Mouse (Mus musculus): Measurements from ENCODE around the gene Cxcl5. TPM values are rescaled to one million over a fixed set of nuclear protein-coding genes. Genes with fewer than 3 reads are reported as not detected.

Gene Cxcl5
- polyA plus RNA-seq, 1 experiment from 2014 or later: not detected

DNA sequence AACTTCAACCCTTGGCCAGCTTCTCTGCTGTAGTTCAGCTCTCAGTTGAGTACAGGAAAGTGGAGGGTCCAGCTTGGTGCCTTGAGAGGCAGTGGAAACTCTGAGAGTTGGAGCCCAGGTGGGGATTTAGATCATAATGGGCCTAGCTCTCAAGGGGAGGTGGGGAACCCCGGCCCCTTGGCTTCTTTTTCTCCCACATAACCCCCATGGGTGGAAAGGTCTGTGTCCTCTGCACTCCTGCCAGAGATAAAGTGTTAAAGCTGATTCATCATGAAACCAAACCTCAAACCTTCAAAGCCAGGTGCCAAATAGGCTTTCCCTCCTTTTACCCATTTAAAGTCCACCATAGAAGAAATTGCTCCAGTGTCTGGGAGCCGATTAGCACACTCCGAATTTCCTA, 2.7 kb downstream of the Cxcl5 start:
- H3K27me3 ChIP-seq: peaks cover 19% of the 10 kb centered on the region
- 89% methylated on average over 3 of the region's 3 CpGs for WGBS
- H3K4me3 ChIP-seq (replicated peaks): no peak overlapping the region
- H3K4me1 ChIP-seq (replicated peaks): peaks cover 25% of the 10 kb centered on the region
- H3K4me2 ChIP-seq: no peak overlapping the region
- no peak for ATAC-seq (ENCODE audit: insufficient number of reproducible peaks, insufficient read depth, low FRiP score, low TSS enrichment, low read depth)
- no peak overlapping the region for H3K27ac ChIP-seq
- no peaks in the 10 kb centered on the region for H3K9me3 ChIP-seq
- H3K9ac ChIP-seq (replicated peaks): no peak overlapping the region
- H3K36me3 ChIP-seq: no peaks in the 10 kb centered on the region

DNA sequence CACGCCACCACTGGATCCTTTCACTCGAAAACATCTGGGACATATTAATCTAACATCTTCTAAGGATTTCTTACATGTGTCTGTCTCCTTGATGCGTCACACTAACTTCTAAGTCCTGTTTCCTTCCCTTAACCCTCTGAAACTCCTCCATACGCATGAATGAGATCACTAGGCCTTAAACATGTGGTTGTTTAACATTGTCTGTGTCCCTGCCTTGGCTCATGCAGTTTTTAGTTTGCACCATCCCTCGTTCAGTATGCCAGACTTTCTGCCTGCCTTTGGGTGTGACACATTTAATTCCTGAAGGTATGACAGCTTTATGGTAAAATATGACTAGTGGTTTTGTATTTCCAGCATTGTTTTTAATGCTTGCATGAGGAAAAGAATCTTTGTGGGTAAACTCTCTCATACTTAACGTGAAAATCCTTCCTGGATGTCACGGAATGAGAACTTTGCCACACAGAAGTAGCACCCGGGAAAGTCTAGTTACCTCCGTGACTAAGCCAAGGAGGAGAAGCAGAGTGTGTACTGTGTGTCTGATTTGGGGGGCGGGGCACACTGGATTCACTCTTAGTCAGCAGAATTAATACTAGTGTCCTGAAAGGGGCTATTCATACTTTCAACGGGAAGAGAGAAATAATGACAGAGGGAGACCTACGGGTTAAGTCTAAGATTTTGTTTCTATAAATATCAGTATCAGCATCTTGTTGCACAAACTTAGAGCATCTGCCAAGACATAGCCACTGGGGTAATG, 4.9 kb downstream of the Cxcl5 start:
- WGBS: 65% methylated on average over 12 of the region's 12 CpGs

DNA sequence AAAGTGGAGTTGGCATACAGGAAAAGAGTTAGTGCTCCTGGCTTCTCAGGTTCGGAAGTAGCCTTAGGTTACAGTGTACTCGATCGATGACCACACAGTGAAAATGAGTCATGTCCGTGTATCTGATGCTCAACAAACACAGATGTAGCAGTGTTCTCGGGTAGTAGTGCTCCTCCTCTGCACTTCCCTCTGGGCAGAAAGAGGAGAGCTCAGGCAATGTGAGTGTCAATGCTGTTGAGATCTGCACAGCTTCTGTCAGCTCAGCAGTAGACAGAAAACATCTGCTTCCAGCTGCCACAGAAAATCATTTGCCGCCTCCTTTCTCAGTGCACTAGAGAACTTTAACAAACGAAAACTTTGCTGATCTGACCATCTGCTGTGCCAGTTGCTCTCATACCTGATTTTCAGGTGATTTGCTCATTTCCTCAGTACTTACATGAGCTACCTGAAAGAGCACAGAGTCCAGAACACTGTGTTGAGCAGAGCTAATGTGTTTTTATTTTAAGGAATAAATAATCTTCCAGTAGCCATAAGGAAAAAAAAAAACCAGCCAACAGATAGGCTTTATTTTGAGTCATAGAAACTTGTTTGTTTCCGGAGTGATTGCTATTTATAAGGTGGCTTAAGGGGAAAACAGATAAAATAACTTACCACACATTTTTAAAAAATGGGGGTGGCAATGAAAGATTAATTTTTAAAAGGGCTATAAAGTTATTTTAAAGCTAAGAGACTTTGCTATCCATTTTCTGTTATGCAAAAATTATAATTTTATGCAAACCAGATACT, 6.9 kb downstream of the Cxcl5 start:
- no peaks in the 10 kb centered on the region for H3K9me3 ChIP-seq
- no peak overlapping the region for H3K4me2 ChIP-seq
- no peak overlapping the region for H3K27ac ChIP-seq
- no peak overlapping the region for H3K9ac ChIP-seq (replicated peaks)
- no peaks in the 10 kb centered on the region for H3K4me1 ChIP-seq (replicated peaks)
- no peak for ATAC-seq (ENCODE audit: insufficient number of reproducible peaks, insufficient read depth, low FRiP score, low TSS enrichment, low read depth)
- H3K36me3 ChIP-seq: no peaks in the 10 kb centered on the region
- H3K4me3 ChIP-seq (replicated peaks): no peak overlapping the region
- H3K27me3 ChIP-seq: peaks cover 5% of the 10 kb centered on the region
- WGBS: 60% methylated on average over 8 of the region's 8 CpGs

More for the DNA sequence above, 4.9 kb downstream of the Cxcl5 start:
- no peak for ATAC-seq (ENCODE audit: insufficient number of reproducible peaks, insufficient read depth, low FRiP score, low TSS enrichment, low read depth)
- Histone ChIP-seq H3K27ac (no peak overlapping the region), H3K9me3 (no peaks in the 10 kb centered on the region), H3K9ac (replicated peaks) (no peak overlapping the region), H3K4me1 (replicated peaks) (peaks cover 5% of the 10 kb centered on the region), H3K4me2 (no peak overlapping the region), H3K36me3 (no peaks in the 10 kb centered on the region), H3K27me3 (peaks cover 15% of the 10 kb centered on the region), H3K4me3 (replicated peaks) (no peak overlapping the region)

- H3K27ac ChIP-seq: no peak within 1 kb of the TSS
- H3K9ac ChIP-seq (replicated peaks): no peak within 1 kb of the TSS
- ATAC-seq (ENCODE audit: insufficient number of reproducible peaks, insufficient read depth, low FRiP score, low TSS enrichment, low read depth): no peak
- no peak within 1 kb of the TSS for H3K4me2 ChIP-seq
- no peaks in the 10 kb centered on the region for H3K9me3 ChIP-seq
- no peaks in the 10 kb centered on the region for H3K4me1 ChIP-seq (replicated peaks)
- H3K4me3 ChIP-seq (replicated peaks): no peak within 1 kb of the TSS
- WGBS: 44% methylated on average over 3 of the region's 3 CpGs
- no peaks in the 10 kb centered on the region for H3K36me3 ChIP-seq
- H3K27me3 ChIP-seq: peaks cover 5% of the 10 kb centered on the region
These were observed 9.1 kb downstream of the Cxcl5 start, which contains the start of gene Ppbp for GRCm38 (mm10) chr5:90768218-90768617. Gene Ppbp (plus strand): TSS chr5:90768518.

DNA sequence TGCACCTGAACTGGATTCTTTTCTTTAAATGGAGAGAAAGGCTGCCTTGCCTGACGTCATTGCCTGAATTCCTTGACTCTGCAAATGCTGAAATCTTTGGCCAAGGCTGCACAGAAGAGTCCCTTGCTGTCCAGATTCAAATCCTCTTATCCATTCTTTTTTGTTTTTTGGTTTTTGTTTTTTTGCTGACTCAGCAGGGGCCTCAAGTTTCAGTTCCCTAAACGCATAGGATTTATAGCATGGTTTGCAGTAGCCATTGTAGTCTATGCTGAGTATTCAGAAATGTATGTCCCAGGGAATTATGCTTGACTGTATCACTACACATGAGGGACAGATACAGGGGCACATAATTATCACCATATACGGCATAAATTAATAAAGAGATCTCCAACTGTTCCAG, 12.2 kb downstream of the Cxcl5 start:
- H3K4me3 ChIP-seq (replicated peaks): no peak overlapping the region
- no peaks in the 10 kb centered on the region for H3K9me3 ChIP-seq
- no peaks in the 10 kb centered on the region for H3K4me1 ChIP-seq (replicated peaks)
- 71% methylated on average over 3 of the region's 3 CpGs for WGBS
- peaks cover 5% of the 10 kb centered on the region for H3K27me3 ChIP-seq
- no peak overlapping the region for H3K27ac ChIP-seq
- no peak for ATAC-seq (ENCODE audit: insufficient number of reproducible peaks, insufficient read depth, low FRiP score, low TSS enrichment, low read depth)
- H3K36me3 ChIP-seq: no peaks in the 10 kb centered on the region
- H3K4me2 ChIP-seq: no peak overlapping the region
- H3K9ac ChIP-seq (replicated peaks): no peak overlapping the region

DNA sequence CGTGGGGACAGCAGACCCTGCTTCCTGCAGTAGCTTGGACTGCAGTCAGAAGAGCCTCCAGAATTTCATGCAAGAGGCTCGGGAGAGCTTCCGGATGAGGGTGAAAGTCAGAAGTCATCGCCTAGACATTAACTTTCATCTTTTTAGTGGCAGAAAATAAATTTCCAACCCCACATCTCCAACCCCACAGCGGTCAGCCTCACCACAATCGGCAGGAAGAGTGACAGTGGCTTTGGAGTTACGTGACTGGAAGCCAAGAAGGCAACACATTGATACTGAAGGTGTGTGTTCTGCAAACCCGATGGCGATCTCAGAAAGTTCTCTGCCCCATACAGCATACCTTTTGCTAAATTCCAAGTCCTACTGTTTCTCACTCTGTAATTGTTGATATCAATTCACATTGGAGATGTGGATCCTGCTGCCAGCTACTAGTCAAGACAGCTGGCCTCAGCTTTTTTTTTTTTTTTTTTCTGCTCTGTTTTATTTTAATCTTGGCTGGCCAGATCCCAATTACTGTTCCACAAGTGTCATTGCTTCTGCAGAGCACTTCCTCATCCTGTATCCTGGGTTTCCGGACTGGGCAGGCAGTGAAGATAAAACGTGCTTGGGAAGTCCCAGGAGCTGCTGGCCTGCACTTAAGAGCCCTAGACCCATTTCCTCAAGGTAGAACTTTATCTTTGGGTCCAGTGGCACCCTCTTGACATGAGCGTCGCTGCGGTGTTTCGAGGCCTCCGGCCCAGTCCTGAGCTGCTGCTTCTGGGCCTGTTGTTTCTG, 12.9 kb downstream of the Cxcl5 start, which contains the start of gene Pf4:
Gene Pf4 (plus strand): TSS at position 556 of the 774 bp plus-strand sequence.
- Histone ChIP-seq H3K9me3 (no peaks in the 10 kb centered on the region), H3K36me3 (no peaks in the 10 kb centered on the region), H3K4me2 (no peak within 1 kb of the TSS), H3K4me1 (replicated peaks) (no peaks in the 10 kb centered on the region), H3K4me3 (replicated peaks) (no peak within 1 kb of the TSS), H3K9ac (replicated peaks) (no peak within 1 kb of the TSS), H3K27me3 (peaks cover 5% of the 10 kb centered on the region), H3K27ac (no peak within 1 kb of the TSS)
- 86% methylated on average over 16 of the region's 16 CpGs for WGBS
- ATAC-seq (ENCODE audit: insufficient number of reproducible peaks, insufficient read depth, low FRiP score, low TSS enrichment, low read depth): no peak

DNA sequence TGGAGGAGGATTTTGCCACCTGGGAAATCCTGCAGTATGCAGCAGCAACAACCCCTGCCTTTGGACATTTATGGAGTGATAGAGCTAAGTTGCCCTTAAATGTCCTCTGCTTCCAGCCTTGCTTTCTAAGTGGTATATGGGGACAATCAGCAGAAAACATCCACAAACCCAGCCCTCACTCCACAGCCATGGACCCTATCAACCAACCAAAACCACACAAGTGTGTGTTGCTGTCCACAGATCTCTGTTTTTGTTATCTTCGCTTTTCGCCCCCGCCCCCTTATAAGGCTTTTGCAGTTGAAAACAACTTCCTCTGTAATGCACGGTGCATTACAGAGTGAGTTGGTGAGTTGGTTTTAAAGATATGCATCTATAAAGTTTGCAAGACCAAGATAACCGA, 16.4 kb downstream of the Cxcl5 start:
- H3K27ac ChIP-seq: no peak overlapping the region
- no peaks in the 10 kb centered on the region for H3K36me3 ChIP-seq
- no peak overlapping the region for H3K9ac ChIP-seq (replicated peaks)
- H3K4me2 ChIP-seq: no peak overlapping the region
- ATAC-seq (ENCODE audit: insufficient number of reproducible peaks, insufficient read depth, low FRiP score, low TSS enrichment, low read depth): no peak
- WGBS: 91% methylated on average over 5 of the region's 5 CpGs
- no peaks in the 10 kb centered on the region for H3K4me1 ChIP-seq (replicated peaks)
- H3K27me3 ChIP-seq: no peaks in the 10 kb centered on the region; the same call in 1 of the 2 replicates
- no peak overlapping the region for H3K4me3 ChIP-seq (replicated peaks)
- H3K9me3 ChIP-seq: no peaks in the 10 kb centered on the region

- Histone ChIP-seq H3K4me1 (replicated peaks) (no peaks in the 10 kb centered on the region), H3K9ac (replicated peaks) (no peak overlapping the region), H3K9me3 (no peaks in the 10 kb centered on the region), H3K4me3 (replicated peaks) (no peak overlapping the region), H3K4me2 (no peak overlapping the region), H3K27ac (no peak overlapping the region), H3K27me3 (no peaks in the 10 kb centered on the region; the same call in 1 of the 2 replicates), H3K36me3 (no peaks in the 10 kb centered on the region)
- ATAC-seq (ENCODE audit: insufficient number of reproducible peaks, insufficient read depth, low FRiP score, low TSS enrichment, low read depth): no peak
- 75% methylated on average over 10 of the region's 10 CpGs for WGBS
These were observed 18.5 kb downstream of the Cxcl5 start for GRCm38 (mm10) chr5:90777621-90778020.

GRCm38 (mm10) chr5:90778856-90779255, 19.7 kb downstream of the Cxcl5 start:
- WGBS: 83% methylated on average over 6 of the region's 6 CpGs

GRCm38 (mm10) chr5:90783697-90784096, 24.5 kb downstream of the Cxcl5 start:
- H3K4me2 ChIP-seq: no peak overlapping the region
- H3K9me3 ChIP-seq: no peaks in the 10 kb centered on the region
- no peak for ATAC-seq (ENCODE audit: insufficient number of reproducible peaks, insufficient read depth, low FRiP score, low TSS enrichment, low read depth)
- peaks cover 6% of the 10 kb centered on the region; the same call in 1 of the 2 replicates for H3K4me1 ChIP-seq (replicated peaks)
- H3K27ac ChIP-seq: no peak overlapping the region
- H3K36me3 ChIP-seq: no peaks in the 10 kb centered on the region
- H3K9ac ChIP-seq (replicated peaks): no peak overlapping the region
- no peak overlapping the region for H3K4me3 ChIP-seq (replicated peaks)
- peaks cover 12% of the 10 kb centered on the region; the same call in 1 of the 2 replicates for H3K27me3 ChIP-seq
- 80% methylated on average over 3 of the region's 3 CpGs for WGBS

More at GRCm38 (mm10) chr5:90778856-90779255, 19.7 kb downstream of the Cxcl5 start:
- Histone ChIP-seq H3K36me3 (no peaks in the 10 kb centered on the region), H3K9me3 (no peaks in the 10 kb centered on the region), H3K4me1 (replicated peaks) (no peaks in the 10 kb centered on the region), H3K4me2 (no peak overlapping the region), H3K4me3 (replicated peaks) (no peak overlapping the region), H3K9ac (replicated peaks) (no peak overlapping the region), H3K27me3 (no peaks in the 10 kb centered on the region; the same call in 1 of the 2 replicates), H3K27ac (no peak overlapping the region)
- ATAC-seq (ENCODE audit: insufficient number of reproducible peaks, insufficient read depth, low FRiP score, low TSS enrichment, low read depth): no peak

Data from limb, embryonic 12.5 days (tissue).